Mouse (Mus musculus): Measurements from ENCODE around the gene Uri1.

The Uri1 gene

GRCm38 (mm10) chr7:37921681-37922430 is 101.5 kb downstream of the Uri1 start:
- DNase-seq (ENCODE audit: low read depth, low spot score): no peak

- DNase-seq (ENCODE audit: low read depth, low spot score): no peak
Measured at GRCm38 (mm10) chr7:37918926-37919325, 104.4 kb downstream of the Uri1 start.

GRCm38 (mm10) chr7:37916762-37917439 is 106.5 kb downstream of the Uri1 start:
- DNase-seq (ENCODE audit: low read depth, low spot score): no peak

GRCm38 (mm10) chr7:37911802-37912122 is 111.6 kb downstream of the Uri1 start:
- no peak for DNase-seq (ENCODE audit: low read depth, low spot score)

- DNase-seq (ENCODE audit: low read depth, low spot score): no peak
Measured at GRCm38 (mm10) chr7:37911114-37911801, 112.1 kb downstream of the Uri1 start.

- no peak for DNase-seq (ENCODE audit: low read depth, low spot score)
Measured at GRCm38 (mm10) chr7:37910161-37910560, 113.2 kb downstream of the Uri1 start.

Measured in skeletal muscle tissue, adult 2 months (tissue).